Mouse (Mus musculus): ENCODE results near the gene Gm10663. TPM values are rescaled to one million over a fixed set of nuclear protein-coding genes. Genes with fewer than 3 reads are reported as not detected.

Gm10663 gene
- not detected in 2 replicates for polyA plus RNA-seq (2021; fragmentation: Nextera tagmentation)
- long read RNA-seq, experiment 1 = 0 reads
- long read RNA-seq, experiment 2 = 0 reads

DNA sequence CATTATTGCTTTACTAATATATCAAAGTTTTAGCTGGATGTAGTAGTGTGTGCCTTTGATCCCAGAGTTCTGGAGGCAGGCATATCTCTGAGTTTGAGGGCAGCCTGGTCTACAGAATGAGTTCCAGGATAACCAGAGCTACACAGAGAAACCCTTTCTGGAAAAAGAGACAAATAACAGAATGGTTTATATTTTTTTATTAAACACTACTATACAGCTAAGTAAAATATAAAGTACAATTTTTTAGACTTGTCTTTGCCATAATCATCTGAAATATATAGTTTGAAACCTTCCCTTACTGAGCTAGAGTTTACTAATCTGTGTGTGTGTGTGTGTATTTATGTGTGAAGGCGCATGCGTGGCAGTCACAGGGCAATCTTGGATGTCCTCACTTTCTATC is at the start of gene Gm10663:
Gene Gm10663, plus strand, starts transcription at position 301 of the 400 bp plus-strand sequence.

DNA sequence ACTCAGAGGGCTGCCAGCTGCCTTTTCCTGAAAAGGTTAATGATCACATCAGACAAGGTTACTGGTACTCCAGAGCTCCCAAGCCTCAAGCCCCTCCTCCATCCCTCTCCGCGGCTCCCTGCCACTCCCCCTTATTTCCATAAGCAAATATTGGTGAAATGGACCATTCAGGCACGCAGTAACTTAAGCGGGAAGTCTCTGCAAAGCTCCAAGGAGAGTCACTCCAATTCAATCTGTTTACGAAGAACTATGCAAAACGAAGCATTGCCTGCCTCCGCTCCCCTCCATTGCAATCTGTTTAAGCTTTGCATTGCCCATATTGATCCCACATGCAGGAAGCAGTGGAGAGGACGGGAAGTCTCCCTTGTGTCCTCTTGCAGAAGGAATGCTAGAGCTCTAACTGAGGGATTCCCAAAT is 37.7 kb upstream of the Gm10663 start, which contains the start of gene Apela:
Gene Apela, minus strand, starts transcription at position 220 of the 417 bp plus-strand sequence.

Other genes with a start within 250 kb of the Gm10663 start
- gene Klhl2, start 225.0 kb upstream of the Gm10663 start, polyA plus RNA-seq (2021; fragmentation: Nextera tagmentation) = 28.9 and 34.9 TPM in 2 replicates
- 56.8 and 57.7 TPM in 2 replicates for gene Tmem192, start 127.8 kb upstream of the Gm10663 start, polyA plus RNA-seq (2021; fragmentation: Nextera tagmentation)
- gene Trim75, start 87.2 kb upstream of the Gm10663 start, polyA plus RNA-seq (2021; fragmentation: Nextera tagmentation) = 0.09 and 0.33 TPM in 2 replicates
- gene Trim61, start 56.5 kb upstream of the Gm10663 start, polyA plus RNA-seq (2021; fragmentation: Nextera tagmentation) = not detected in 2 replicates
- not detected in 2 replicates for gene Trim60, start 56.4 kb upstream of the Gm10663 start, polyA plus RNA-seq (2021; fragmentation: Nextera tagmentation)
- gene Apela, start 37.7 kb upstream of the Gm10663 start, polyA plus RNA-seq (2021; fragmentation: Nextera tagmentation) = not detected in 2 replicates
- not detected in 2 replicates for gene BC030870, start 54.5 kb downstream of the Gm10663 start, polyA plus RNA-seq (2021; fragmentation: Nextera tagmentation)

All from left cerebral cortex, adult 6 months (tissue).